Mouse (Mus musculus) lung, postnatal 0 days (tissue): ENCODE data around the gene Gxylt2.

Experiments
- CTCF ChIP-seq: IDR thresholded peaks from 2 replicates; pipeline ENCODE4 v1.5.1; 2016; ENCODE audit warnings: antibody characterized with exemption, mild to moderate bottlenecking
- EP300 ChIP-seq: IDR thresholded peaks from 2 replicates; pipeline ENCODE4 v1.6.1; 2016; ENCODE audit warnings: antibody characterized with exemption, mild to moderate bottlenecking, control low read depth

- TF ChIP-seq CTCF (no peak), EP300 (peak; percentile 76)
Observed at GRCm38 (mm10) chr6:100850671-100851081, 146.1 kb downstream of the Gxylt2 start.
